Mouse (Mus musculus) testis, postnatal 10 days (tissue): ENCODE data around the gene Tmem259.
A peak's percentile ranks its signal among the peaks of the same experiment; 100 is the strongest.

Source experiments
- DNase-seq: peaks from one replicate; pipeline ENCODE4 v3.0.0; 2021; ENCODE audit warnings: low spot score

Gene Tmem259

GRCm38 (mm10) chr10:79934794-79935569, 49.1 kb downstream of the Tmem259 start:
- DNase-seq: no peak

DNA sequence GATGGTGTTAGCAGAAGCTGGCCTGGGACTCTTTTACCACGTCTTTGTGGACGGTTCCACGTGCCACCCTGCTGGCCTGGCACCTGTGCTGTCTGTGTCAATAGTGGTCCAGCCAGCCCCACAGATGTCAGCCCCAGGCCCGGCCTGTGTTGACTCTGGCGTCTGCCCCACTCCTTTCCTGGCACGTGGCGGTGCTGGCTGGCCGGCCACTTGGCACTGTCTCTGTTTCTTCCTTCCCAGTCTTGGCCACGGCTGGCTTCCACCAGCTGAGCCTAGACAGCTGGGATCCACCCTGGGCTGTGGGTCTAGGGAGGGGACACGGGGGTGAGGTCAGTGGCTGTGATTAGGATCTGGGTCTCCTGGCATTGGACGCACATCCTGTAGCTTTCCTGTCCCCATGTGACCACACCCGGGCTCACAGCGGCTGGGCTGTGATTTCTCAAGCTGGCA, 49.8 kb downstream of the Tmem259 start:
- DNase-seq: peak; percentile 78

GRCm38 (mm10) chr10:79933861-79934260, 50.3 kb downstream of the Tmem259 start:
- DNase-seq: no peak

GRCm38 (mm10) chr10:79933145-79933679, 50.9 kb downstream of the Tmem259 start:
- no peak for DNase-seq

- DNase-seq: peak; percentile 73
Measured at GRCm38 (mm10) chr10:79932736-79933135, 51.4 kb downstream of the Tmem259 start.

DNA sequence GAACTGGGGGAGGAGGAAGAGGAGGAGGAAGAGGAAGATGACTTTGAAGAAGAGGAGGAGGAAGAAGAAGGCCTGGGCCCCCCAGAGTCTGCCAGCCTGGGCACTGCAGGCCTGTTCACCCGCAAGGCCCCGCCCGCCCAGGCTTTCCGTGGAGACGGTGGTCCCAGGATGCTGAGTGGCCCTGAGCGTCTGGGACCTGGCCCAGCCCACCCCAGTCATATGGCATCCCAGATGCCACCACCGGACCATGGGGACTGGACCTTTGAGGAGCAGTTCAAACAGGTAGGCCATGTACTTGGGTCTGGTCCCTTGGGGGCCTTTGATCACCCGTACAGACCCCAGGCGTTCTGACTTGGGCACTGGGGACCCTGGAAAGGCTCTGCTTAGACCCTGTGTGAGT, 52.3 kb downstream of the Tmem259 start:
- DNase-seq: no peak

- DNase-seq: no peak
Measured at GRCm38 (mm10) chr10:79930826-79931186, 53.3 kb downstream of the Tmem259 start.

GRCm38 (mm10) chr10:79929967-79930825, 53.9 kb downstream of the Tmem259 start:
- DNase-seq: no peak

DNA sequence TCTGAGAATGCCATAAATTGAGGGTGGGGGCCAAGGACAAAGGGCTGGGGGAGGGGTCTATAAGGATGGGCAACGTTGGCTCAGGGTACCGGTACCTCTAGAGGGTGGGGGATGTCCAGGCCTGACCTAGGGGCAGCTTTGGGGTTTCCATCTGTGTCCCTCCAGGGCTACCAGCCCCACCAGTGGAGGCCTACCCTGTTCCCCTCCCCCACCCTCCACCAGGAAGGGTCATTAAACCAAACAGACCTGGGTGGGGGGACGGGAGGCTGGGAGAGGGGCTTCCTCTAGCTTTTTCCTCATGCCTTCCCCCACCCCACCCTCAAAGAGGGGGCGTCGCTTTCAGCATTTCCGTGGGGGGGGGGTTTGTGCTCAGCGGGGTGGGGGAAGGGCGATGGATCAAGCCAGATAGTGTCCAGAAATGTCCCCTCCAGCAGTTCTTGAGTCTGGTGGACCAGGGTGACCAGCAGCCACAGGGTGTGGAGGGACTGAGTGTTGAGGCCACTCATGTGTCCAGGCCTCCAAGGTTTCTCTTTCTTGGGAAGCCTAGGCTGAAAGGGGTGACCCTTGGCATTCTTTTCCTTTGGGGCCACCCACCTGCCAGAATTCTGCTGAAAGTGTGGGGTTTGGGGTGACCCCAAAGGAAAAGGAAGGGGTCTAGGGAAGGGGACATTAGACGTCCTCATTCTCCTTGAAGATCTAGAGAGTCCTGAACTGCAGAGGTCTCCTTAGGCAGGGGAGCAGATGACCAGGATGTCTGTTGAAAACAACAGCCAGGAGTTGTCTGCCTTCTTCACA, 55.0 kb downstream of the Tmem259 start:
- DNase-seq: no peak

GRCm38 (mm10) chr10:79928030-79928694, 56.0 kb downstream of the Tmem259 start:
- DNase-seq: no peak

DNA sequence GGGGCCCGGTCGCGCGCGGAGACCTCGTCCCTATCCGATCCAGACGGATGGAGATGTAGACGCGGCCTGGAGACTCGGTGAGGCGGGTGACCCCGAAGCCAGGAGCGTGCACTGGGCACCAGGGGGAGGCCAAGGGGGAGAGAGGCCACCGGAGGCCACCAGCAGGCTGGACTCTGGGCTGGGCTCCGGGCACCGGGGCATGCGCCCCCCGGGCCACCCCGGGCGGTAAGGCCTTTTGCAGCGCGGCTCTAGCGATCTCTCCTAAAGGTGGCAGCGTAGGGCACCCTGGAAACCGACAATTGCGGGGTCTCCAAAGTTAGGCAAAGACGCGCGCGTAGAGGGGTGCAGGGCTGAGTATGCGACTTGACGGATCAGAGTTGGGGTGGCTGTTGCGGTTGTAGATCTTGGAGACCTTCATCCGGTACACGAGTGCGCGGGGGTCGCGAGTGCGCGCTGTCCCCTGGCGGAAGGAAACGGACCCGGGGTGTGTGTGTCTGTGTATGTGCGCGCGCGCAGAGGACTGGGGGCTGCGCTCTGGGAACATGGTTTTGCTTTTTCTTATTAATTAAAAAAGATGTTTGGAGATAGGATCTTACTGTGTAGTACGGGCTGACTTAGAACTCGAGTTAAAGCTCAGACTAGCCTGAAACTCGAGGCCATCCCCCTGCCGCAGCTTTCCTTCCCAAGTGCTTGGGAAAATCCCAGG, 56.7 kb downstream of the Tmem259 start:
- DNase-seq: peak; percentile 67

DNA sequence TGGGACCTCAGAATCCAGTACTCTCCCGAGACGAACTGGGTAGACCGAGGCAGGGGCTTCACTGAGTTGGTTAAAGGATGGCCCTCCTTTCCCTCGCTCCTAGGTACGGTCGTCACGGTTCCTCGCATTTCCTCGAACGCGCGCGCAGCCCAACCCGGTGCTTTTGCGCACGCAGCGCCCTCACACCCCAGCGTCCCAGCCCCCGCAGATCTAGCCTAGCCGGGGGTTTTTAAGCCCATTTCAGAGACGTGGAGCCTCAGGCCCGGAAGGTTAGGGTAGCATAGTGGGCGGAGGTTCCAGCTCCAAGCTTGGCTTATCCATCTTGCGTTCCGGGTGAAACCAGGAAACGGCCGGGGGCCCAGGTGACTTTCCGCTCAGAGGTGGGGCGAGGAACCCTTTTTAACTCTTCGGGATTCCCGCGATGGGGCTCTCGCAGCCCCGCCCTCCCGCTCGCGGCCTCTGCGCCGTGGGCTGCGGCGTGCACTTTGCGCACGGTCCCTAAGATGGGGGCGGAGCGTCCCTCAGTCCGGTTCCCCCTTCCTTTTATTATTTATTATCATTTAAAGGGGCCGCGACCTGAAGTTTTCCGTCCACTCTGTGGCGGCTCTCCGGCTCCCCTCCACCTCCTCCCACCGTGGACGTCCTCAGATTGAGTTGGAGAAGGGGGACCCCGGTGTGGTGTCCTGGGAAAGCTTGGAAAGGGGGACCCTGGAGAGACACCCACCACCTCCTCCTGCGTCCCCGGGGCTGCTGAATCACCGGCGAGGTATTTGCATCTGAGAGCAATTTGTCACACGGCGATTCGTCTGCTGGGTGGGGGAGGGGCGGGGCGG, 57.4 kb downstream of the Tmem259 start, which contains the start of gene Arid3a:
Gene Arid3a (plus strand): TSS at position 553 of the 833 bp plus-strand sequence.
- DNase-seq: peak; percentile 93

GRCm38 (mm10) chr10:79925785-79926490, 58.2 kb downstream of the Tmem259 start:
- no peak for DNase-seq

- DNase-seq: peak; percentile 96
Measured at GRCm38 (mm10) chr10:79924998-79925784, 58.9 kb downstream of the Tmem259 start.
